Mouse (Mus musculus) liver, embryonic 15.5 days (tissue): ENCODE measurements at regions not wholly inside any gene's neighbourhood (a gene's known extent, or its start where the extent isn't known, plus 50 kb on each side); places are given as distances from the start of the nearest gene placed in this dataset.

Source experiments
- ATAC-seq: fragments of 200-750 bp; cut with Nextera tagmentation; 2 replicates; pipeline ENCODE4 v1.8.0; 2017; ENCODE audit warnings: moderate number of reproducible peaks, mild to moderate bottlenecking, moderate library complexity; ENCODE audit not compliant: insufficient read depth
- H3K27ac ChIP-seq: fragments of 300-500 bp; sonication (generic); replicated peaks from 2 replicates; pipeline ENCODE4 v1.5.1; 2015; ENCODE audit warnings: mild to moderate bottlenecking, inconsistent platforms
- H3K27me3 ChIP-seq: fragments of 300-500 bp; sonication (generic); 2 replicates; pipeline ENCODE4 v1.6.1; 2015; ENCODE audit warnings: mild to moderate bottlenecking, inconsistent platforms
- H3K36me3 ChIP-seq: fragments of 300-500 bp; sonication (generic); replicated peaks from 2 replicates; pipeline ENCODE4 v1.6.1; 2015; ENCODE audit warnings: moderate library complexity, mild to moderate bottlenecking, inconsistent platforms
- H3K4me1 ChIP-seq: fragments of 300-500 bp; sonication (generic); replicated peaks from 2 replicates; pipeline ENCODE4 v1.6.1; 2015; ENCODE audit warnings: inconsistent platforms
- H3K4me2 ChIP-seq: fragments of 300-500 bp; sonication (generic); 2 replicates; pipeline ENCODE4 v1.6.1; 2015; ENCODE audit warnings: moderate library complexity, mild to moderate bottlenecking, inconsistent platforms
- H3K4me3 ChIP-seq: fragments of 300-500 bp; sonication (generic); replicated peaks from 2 replicates; pipeline ENCODE4 v1.5.1; 2015; ENCODE audit warnings: mild to moderate bottlenecking, inconsistent platforms
- H3K9ac ChIP-seq: fragments of 300-500 bp; sonication (generic); 2 replicates; pipeline ENCODE4 v1.6.1; 2015; ENCODE audit warnings: moderate library complexity, mild to moderate bottlenecking, inconsistent platforms
- H3K9me3 ChIP-seq: fragments of 300-500 bp; sonication (generic); replicated peaks from 2 replicates; pipeline ENCODE4 v1.6.1; 2016; ENCODE audit warnings: inconsistent platforms
- WGBS: fragments of 180-500 bp; shearing (Covaris S2); methylation state at CpG from one replicate; pipeline ENCODE4 v1.1.7; 2015; ENCODE audit warnings: mixed read lengths; ENCODE audit not compliant: insufficient replicate concordance; 5-methylcytosine and 5-hydroxymethylcytosine counted together

DNA sequence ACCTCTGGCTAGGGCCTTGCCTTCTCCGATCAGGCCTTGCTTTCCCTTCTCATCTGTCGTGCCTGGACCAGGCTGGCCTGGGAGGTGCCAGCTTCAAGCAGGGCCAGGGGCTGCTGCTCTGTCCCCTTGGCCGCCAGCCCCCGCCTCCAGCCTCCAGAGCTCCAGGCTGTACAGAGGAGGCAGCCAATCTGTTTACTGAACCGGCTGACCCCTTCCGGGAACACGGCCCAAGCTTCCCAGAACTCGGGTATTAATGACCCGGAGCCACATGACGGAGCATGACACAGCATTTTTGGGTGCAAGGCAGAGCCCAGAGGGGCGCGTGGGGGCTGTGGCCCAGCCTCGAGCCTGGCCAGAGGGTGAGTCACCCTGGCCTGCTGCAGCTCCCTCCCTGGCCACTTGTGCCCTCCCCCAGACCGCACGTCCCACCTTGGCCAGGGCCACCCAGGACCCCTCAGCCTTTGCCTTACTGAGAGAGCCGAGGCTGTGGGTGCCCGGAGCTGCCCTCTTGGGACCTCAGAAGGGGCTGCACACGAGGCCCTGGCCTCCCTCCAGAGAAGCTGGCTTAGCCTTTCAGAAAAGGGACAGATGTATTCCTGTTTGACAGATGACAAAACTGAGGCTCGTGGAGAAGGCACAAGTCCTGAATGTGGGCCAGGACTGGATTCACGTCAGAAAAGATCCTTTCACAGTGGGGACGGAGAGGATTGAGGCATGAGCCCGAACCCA, 75.6 kb upstream of the Tmem189 start:
- Histone ChIP-seq H3K4me3 (no peak overlapping the region), H3K4me2 (peak overlapping the region; percentile 53), H3K4me1 (peaks cover 45% of the 10 kb centered on the region), H3K9me3 (no peaks in the 10 kb centered on the region), H3K27ac (peak overlapping the region; percentile 53), H3K36me3 (no peaks in the 10 kb centered on the region), H3K9ac (peak overlapping the region; percentile 22; the same call in 1 of the 2 replicates), H3K27me3 (no peaks in the 10 kb centered on the region)
- WGBS, result 25% methylated on average over 22 of the region's 22 CpGs
- ATAC-seq, result peak; percentile 68

DNA sequence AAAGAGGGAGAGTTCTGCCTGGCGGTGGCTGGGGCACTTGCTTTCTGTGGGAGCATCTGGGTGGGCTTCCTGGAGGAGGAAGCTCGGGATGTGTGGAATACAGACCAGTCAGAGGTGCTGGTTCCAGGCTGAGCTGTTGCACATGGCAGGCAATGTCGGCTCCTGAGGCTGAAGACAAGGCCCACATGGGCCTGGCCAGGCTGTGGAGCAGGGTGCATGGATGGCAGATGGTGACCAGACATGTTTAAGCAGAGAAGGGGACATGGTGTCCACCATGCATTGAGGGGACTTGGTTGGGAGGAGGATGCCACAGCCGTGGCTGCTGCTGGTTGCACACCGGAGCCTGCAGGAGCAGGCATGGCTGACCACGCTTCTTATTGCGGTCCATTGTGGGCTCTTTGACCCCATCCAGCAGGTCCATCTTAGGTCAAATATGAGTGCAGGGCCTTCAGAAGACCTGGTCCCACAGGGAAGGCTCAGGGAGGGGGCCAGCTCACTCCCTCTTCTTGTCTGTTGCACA, 74.3 kb upstream of the Tmem189 start:
- Histone ChIP-seq H3K4me1 (peaks cover 49% of the 10 kb centered on the region), H3K9me3 (no peaks in the 10 kb centered on the region), H3K4me2 (no peak overlapping the region), H3K27me3 (no peaks in the 10 kb centered on the region), H3K27ac (0 out of 2 replicates have a peak overlapping the region, but pooled peaks have one; percentile 19), H3K4me3 (no peak overlapping the region), H3K36me3 (no peaks in the 10 kb centered on the region), H3K9ac (no peak overlapping the region)
- no peak for ATAC-seq
- 77% methylated on average over 7 of the region's 7 CpGs for WGBS

- H3K9me3 ChIP-seq, result no peaks in the 10 kb centered on the region
- H3K27me3 ChIP-seq, result no peaks in the 10 kb centered on the region
- H3K27ac ChIP-seq, result 0 out of 2 replicates have a peak overlapping the region, but pooled peaks have one; percentile 53
- no peak for ATAC-seq
- H3K36me3 ChIP-seq, result no peaks in the 10 kb centered on the region
- H3K4me1 ChIP-seq, result peaks cover 67% of the 10 kb centered on the region
- 58% methylated on average over 17 of the region's 17 CpGs for WGBS
- no peak overlapping the region for H3K4me3 ChIP-seq
- no peak overlapping the region for H3K4me2 ChIP-seq
- no peak overlapping the region for H3K9ac ChIP-seq
These were observed 71.8 kb upstream of the Tmem189 start for GRCm38 (mm10) chr2:167761404-167761936.

DNA sequence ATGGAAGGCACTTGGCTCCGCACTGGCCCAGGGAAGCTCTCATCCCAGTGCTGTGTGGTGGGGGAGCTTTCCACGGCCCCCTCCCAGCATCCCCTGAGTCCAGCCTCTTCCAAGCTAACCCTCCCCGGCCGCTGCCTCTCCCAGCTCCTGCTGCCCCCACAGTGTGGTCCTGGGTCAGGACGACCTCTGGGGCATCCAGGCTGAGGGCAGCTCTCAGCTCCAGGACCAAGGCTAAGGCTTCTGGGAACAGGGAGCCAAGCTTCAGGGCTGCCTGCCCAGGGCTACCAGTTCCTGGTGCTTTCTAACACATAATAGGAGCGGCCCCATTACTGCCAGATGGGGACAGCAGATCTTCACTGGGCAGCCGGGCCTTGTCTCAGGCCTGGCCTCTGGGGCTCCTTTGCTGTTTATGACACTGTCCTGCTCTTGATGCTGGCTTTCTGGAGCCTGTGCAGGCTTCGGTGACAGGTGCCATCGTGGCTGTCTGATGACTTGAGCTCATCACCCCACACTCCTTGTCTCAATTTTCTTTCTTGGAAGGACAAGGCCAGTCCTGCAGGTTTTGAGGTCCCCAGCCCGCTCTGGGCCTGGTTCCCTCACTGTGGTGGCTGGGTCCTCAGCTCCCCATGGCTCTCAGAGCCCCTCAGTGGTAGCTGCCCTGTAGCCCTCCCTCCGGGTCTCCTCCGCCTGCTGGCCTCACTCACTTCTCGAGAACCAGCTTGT, 71.2 kb upstream of the Tmem189 start:
- Histone ChIP-seq H3K27ac (peak overlapping the region; percentile 53; the same call in 1 of the 2 replicates), H3K27me3 (no peaks in the 10 kb centered on the region), H3K4me1 (peaks cover 61% of the 10 kb centered on the region), H3K4me2 (no peak overlapping the region), H3K9me3 (no peaks in the 10 kb centered on the region), H3K4me3 (no peak overlapping the region), H3K9ac (no peak overlapping the region), H3K36me3 (no peaks in the 10 kb centered on the region)
- ATAC-seq, result no peak
- 72% methylated on average over 13 of the region's 13 CpGs for WGBS

DNA sequence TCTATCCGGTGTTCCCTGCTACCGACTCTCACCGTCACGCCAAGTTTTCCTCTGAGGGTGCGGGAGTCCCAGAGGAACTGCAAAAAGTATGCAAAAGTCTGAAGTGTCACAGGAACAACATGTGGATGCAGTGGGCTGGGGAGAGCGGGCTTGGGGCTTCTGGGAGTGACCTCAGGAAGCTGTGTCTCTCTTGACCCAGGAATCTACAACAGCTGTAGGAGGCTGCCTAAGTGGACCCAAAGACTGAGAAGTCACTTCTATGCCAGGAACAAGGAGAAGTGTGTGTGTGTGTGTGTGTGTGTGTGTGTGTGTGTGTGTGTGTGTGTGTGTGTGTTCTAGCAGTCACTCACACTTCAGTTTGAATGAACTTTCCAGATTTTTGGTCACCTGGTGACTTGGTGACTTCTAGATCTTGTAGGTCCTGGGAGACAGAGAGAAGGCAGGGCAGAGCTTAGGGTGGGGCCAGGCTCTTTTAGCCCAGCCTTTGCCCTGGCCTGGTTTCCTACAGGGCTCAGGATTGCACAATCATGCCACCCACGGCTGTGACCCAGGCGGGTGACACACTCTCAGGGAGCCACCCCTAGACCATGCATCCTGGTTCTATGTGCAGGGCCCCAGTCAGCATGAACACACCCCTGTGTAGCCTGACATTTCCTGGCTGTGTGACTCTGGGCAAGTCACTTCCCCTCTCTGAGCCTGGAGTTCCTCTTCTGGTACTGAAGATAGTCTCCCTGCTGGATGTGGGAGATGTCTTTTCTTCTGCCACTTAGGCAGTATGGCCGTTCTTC, 70.2 kb upstream of the Tmem189 start:
- Histone ChIP-seq H3K27ac (peak overlapping the region; percentile 51), H3K4me3 (no peak overlapping the region), H3K36me3 (no peaks in the 10 kb centered on the region), H3K4me1 (peaks cover 59% of the 10 kb centered on the region), H3K9me3 (no peaks in the 10 kb centered on the region), H3K27me3 (no peaks in the 10 kb centered on the region), H3K9ac (no peak overlapping the region), H3K4me2 (no peak overlapping the region)
- ATAC-seq, result peak; percentile 69
- WGBS, result 52% methylated on average over 9 of the region's 9 CpGs

DNA sequence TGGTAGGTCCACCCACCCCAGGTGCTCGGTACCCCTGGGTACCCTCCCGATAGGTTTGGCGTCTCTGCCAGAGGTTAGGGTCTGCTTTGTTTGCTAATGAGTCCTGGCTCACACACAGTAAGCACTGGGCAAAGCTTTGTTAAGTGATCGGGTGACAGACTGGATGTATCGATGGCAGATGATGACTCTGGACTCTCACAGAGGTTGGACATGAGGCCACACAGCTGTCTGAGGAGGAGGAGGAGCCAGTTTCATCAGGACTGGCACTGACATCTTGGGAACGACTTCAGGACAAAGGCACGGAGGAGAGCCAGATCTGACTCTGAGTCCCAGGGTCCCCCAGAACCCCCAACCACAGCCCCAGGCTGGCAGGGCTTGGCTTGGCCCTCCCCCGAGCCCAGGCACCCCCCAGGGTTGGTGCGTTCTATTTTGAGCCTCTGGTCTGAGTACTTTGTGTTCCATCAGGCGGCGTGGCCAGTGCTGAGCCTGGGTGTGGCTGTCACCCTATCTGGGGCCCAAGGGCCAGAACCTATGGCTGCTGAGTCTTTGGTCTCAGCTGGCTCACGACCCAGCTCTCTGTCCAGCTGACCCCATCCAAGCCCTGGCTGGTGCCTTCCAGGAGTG, 67.6 kb upstream of the Tmem189 start:
- no peak overlapping the region for H3K4me2 ChIP-seq
- H3K27me3 ChIP-seq, result no peaks in the 10 kb centered on the region; the same call in 1 of the 2 replicates
- WGBS, result 38% methylated on average over 12 of the region's 12 CpGs
- H3K9ac ChIP-seq, result no peak overlapping the region
- no peaks in the 10 kb centered on the region for H3K9me3 ChIP-seq
- H3K4me3 ChIP-seq, result no peak overlapping the region
- no peak for ATAC-seq
- no peaks in the 10 kb centered on the region for H3K36me3 ChIP-seq
- H3K27ac ChIP-seq, result no peak overlapping the region
- H3K4me1 ChIP-seq, result peaks cover 66% of the 10 kb centered on the region

- Histone ChIP-seq H3K36me3 (no peaks in the 10 kb centered on the region), H3K4me3 (no peak overlapping the region), H3K9me3 (no peaks in the 10 kb centered on the region), H3K4me1 (peaks cover 66% of the 10 kb centered on the region), H3K9ac (no peak overlapping the region), H3K4me2 (no peak overlapping the region), H3K27me3 (no peaks in the 10 kb centered on the region; the same call in 1 of the 2 replicates), H3K27ac (no peak overlapping the region)
- 71% methylated on average over 12 of the region's 12 CpGs for whole genome bisulfite sequencing
- no peak for ATAC-seq
These were observed 67.1 kb upstream of the Tmem189 start for GRCm38 (mm10) chr2:167756721-167757120.

DNA sequence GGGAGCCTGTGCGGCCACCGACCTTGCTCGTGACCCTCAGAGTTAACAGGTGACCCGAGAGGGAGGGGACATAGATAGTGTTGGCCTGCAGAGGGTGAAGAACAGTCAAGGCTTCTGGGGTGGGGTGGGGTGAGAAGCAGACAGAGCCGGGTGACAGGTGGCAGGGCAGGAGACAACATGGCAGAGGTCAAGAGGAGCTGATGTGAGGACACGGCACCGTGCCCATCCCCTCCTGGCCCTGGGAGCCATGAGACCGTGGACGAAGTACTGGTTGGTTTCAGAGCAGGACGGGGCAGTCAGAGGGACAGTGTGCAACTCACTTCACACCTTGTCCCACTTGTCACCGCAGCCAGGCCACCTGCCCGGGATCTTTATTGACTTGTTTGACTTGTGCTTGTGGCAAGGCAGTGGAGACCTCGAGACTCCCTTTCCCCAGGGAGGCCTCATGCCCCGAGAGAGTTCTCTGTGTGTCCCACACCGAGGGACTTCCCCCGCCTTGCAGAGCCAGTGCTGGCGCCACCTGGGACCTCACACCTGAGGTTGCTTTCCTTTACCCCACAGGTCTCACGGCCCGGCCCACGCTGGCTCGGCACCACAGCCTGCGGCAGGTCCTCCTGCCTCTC, 65.4 kb upstream of the Tmem189 start:
- 53% methylated on average over 22 of the region's 22 CpGs for WGBS
- H3K9me3 ChIP-seq, result no peaks in the 10 kb centered on the region
- no peak overlapping the region for H3K9ac ChIP-seq
- peak overlapping the region; percentile 31; the same call in 1 of the 2 replicates for H3K27ac ChIP-seq
- H3K27me3 ChIP-seq, result no peaks in the 10 kb centered on the region; the same call in 1 of the 2 replicates
- ATAC-seq, result no peak
- H3K4me1 ChIP-seq, result peaks cover 52% of the 10 kb centered on the region
- H3K4me2 ChIP-seq, result no peak overlapping the region
- H3K36me3 ChIP-seq, result no peaks in the 10 kb centered on the region
- no peak overlapping the region for H3K4me3 ChIP-seq

- H3K27ac ChIP-seq, result peak overlapping the region; percentile 31
These were observed 64.3 kb upstream of the Tmem189 start for GRCm38 (mm10) chr2:167753898-167754297.

More at GRCm38 (mm10) chr2:167753898-167754297, 64.3 kb upstream of the Tmem189 start:
- H3K27me3 ChIP-seq, result no peaks in the 10 kb centered on the region; the same call in 1 of the 2 replicates
- H3K9ac ChIP-seq, result no peak overlapping the region
- 7% methylated on average over 9 of the region's 9 CpGs for WGBS
- no peak overlapping the region for H3K4me2 ChIP-seq
- ATAC-seq, result peak; percentile 62
- H3K9me3 ChIP-seq, result no peaks in the 10 kb centered on the region
- H3K4me3 ChIP-seq, result no peak overlapping the region
- no peaks in the 10 kb centered on the region for H3K36me3 ChIP-seq
- H3K4me1 ChIP-seq, result peaks cover 47% of the 10 kb centered on the region
